10 mouse cellular contexts compared by ENCODE assay signal in the genomic region with DNA sequence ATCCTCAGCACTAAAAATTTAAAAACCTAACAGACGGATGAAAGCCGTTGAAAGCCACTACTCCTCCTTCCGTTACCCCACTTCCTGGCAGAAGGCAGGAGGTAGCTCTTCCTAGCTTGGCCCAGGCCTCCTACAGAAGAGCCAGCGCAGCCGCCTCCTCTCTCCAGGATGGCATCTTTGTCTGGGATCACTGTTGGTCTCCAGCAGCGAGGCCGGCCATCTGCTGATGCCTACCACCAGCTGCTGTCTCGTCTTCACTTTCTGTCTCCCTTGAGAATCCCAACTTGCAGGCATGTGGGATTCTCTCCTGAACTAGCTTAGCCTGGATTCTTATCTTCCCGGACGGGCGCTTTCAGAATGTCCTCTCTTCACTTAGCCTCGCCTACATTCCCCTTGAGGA.
A peak's percentile ranks its signal among the peaks of the same experiment; 100 is the strongest.
DNase-seq lines count a peak whose midpoint lies in the region; ATAC-seq lines count a peak whose summit lies in the region.
"Had no signal": no experiment of that assay in that cellular context is flagged by ENCODE, and none has a peak within 500 bp of the region (broad histone marks: within the 10 kb centered on the region; RNA-seq: fewer than 3 reads in every experiment).

No protein-coding gene starts in this region.

- H3K4me3 ChIP-seq in forebrain, embryonic 13.5 days, result no peak overlapping the region
- H3K4me3 ChIP-seq in forebrain, embryonic 12.5 days (replicated peaks), result no peak overlapping the region
- H3K4me3 ChIP-seq: heart, embryonic 13.5 days had no signal

- WGBS in forebrain, embryonic 13.5 days, result 79% methylated on average over 12 of the region's 12 CpGs
- WGBS in forebrain, embryonic 12.5 days, result 88% methylated on average over 12 of the region's 12 CpGs

- H3K4me1 ChIP-seq in forebrain, embryonic 13.5 days, result no peaks in the 10 kb centered on the region
- 0 out of 2 replicates have a peak, but pooled peaks cover 5% of the 10 kb centered on the region for H3K4me1 ChIP-seq in forebrain, embryonic 12.5 days

- peak; percentile 61 for DNase-seq in cerebellum, adult 9-10 months
- DNase-seq in layer of hippocampus, adult 8-10 months (ENCODE audit: low spot score in 2 of 2), result peak; percentile 76 to 78
- peak; percentile 57 for DNase-seq in retina, postnatal 1 day
- DNase-seq in urinary bladder, postnatal 36 days (ENCODE audit: low spot score in 2 of 2), result no peak
- no peak for DNase-seq in kidney, adult 9 months
- DNase-seq in thymus, postnatal 36 days, result no peak
- DNase-seq: kidney, adult 11 months had no signal

- 0 out of 2 replicates have a peak, but pooled peaks have one; percentile 36 for ATAC-seq in forebrain, embryonic 13.5 days
- ATAC-seq in forebrain, embryonic 12.5 days (ENCODE audit: low FRiP score), result no peak

- no peaks in the 10 kb centered on the region for H3K9me3 ChIP-seq in forebrain, embryonic 13.5 days (replicated peaks)
- no peaks in the 10 kb centered on the region for H3K9me3 ChIP-seq in forebrain, embryonic 12.5 days
- H3K9me3 ChIP-seq: heart, embryonic 13.5 days had no signal

- H3K27me3 ChIP-seq in forebrain, embryonic 13.5 days, result no peaks in the 10 kb centered on the region
- no peaks in the 10 kb centered on the region for H3K27me3 ChIP-seq in forebrain, embryonic 12.5 days
- H3K27me3 ChIP-seq: heart, embryonic 13.5 days had no signal

- no peak overlapping the region for H3K9ac ChIP-seq in forebrain, embryonic 13.5 days
- H3K9ac ChIP-seq in forebrain, embryonic 12.5 days, result no peak overlapping the region
- H3K9ac ChIP-seq: heart, embryonic 13.5 days had no signal

- H3K36me3 ChIP-seq in forebrain, embryonic 13.5 days (ENCODE audit: poor library complexity, severe bottlenecking), result no peaks in the 10 kb centered on the region
- H3K36me3 ChIP-seq in forebrain, embryonic 12.5 days (replicated peaks), result no peaks in the 10 kb centered on the region
- H3K36me3 ChIP-seq: heart, embryonic 13.5 days had no signal

- no peak overlapping the region for H3K4me2 ChIP-seq in forebrain, embryonic 13.5 days
- no peak overlapping the region for H3K4me2 ChIP-seq in forebrain, embryonic 12.5 days
- H3K4me2 ChIP-seq: heart, embryonic 13.5 days had no signal

- H3K27ac ChIP-seq in forebrain, embryonic 13.5 days, result peak overlapping the region; percentile 40
- no peak overlapping the region for H3K27ac ChIP-seq in forebrain, embryonic 12.5 days
- H3K27ac ChIP-seq: heart, embryonic 13.5 days had no signal

Comparison
In these comparisons a context has a peak if more than half of its experiments do, and no peak if none do; other contexts are left out.
1. DNase-seq: peak in cerebellum, adult 9-10 months (single experiment), layer of hippocampus, adult 8-10 months (2 of 2) and retina, postnatal 1 day (single experiment); none in urinary bladder, postnatal 36 days (0 of 2), kidney, adult 9 months (single experiment) and thymus, postnatal 36 days (0 of 2).